Mouse (Mus musculus) thymus, adult 2 months (tissue): ENCODE measurements around the gene Phb. TPM values are rescaled to one million over a fixed set of nuclear protein-coding genes. Genes with fewer than 3 reads are reported as not detected.

Source experiments
- DNase-seq: peaks from one replicate; pipeline ENCODE4 v3.0.0; 2021
- H3K27ac ChIP-seq: fragments of 200-500 bp; 2 replicates; pipeline ENCODE4 v1.5.1; 2012; ENCODE audit warnings: low read length, control low read depth; ENCODE audit not compliant: control insufficient read depth, insufficient read depth
- H3K27me3 ChIP-seq: fragments of 200-500 bp; 2 replicates; pipeline ENCODE4 v1.6.1; 2012; ENCODE audit warnings: mild to moderate bottlenecking, low read length, moderate library complexity, mixed read lengths; ENCODE audit not compliant: control insufficient read depth, insufficient read depth
- H3K36me3 ChIP-seq: fragments of 200-500 bp; 2 replicates; pipeline ENCODE4 v1.6.1; 2012; ENCODE audit warnings: mild to moderate bottlenecking, low read length, moderate library complexity; ENCODE audit not compliant: control insufficient read depth, insufficient read depth
- H3K4me1 ChIP-seq: fragments of 200-500 bp; replicated peaks from 2 replicates; pipeline ENCODE4 v1.6.1; 2012; ENCODE audit warnings: low read length; ENCODE audit not compliant: control insufficient read depth, insufficient read depth
- H3K4me3 ChIP-seq: fragments of 200-500 bp; 2 replicates; pipeline ENCODE4 v1.5.1; 2012; ENCODE audit warnings: mild to moderate bottlenecking, low read length, control low read depth, moderate library complexity; ENCODE audit not compliant: control insufficient read depth, insufficient read depth
- CTCF ChIP-seq: fragments of 200-500 bp; IDR thresholded peaks from 2 replicates; pipeline ENCODE4 v1.5.1; 2012; ENCODE audit warnings: mild to moderate bottlenecking, control low read depth, low read length, moderate library complexity, borderline replicate concordance; ENCODE audit not compliant: control insufficient read depth, poor library complexity, insufficient read depth; ENCODE audit errors: extremely low read depth
- POLR2A ChIP-seq: fragments of 200-500 bp; IDR thresholded peaks from 2 replicates; pipeline ENCODE4 v1.6.1; 2012; ENCODE audit warnings: mild to moderate bottlenecking, low read length, control low read depth, moderate library complexity; ENCODE audit not compliant: control insufficient read depth, poor library complexity, insufficient read depth; ENCODE audit errors: extremely low read depth
- WGBS: fragments of 180-500 bp; shearing (Covaris S2); methylation state at CpG from one replicate; pipeline ENCODE4 v1.1.7; 2018; 5-methylcytosine and 5-hydroxymethylcytosine counted together
- polyA plus RNA-seq: library from polyadenylated mRNA; depleted of rRNA; stranded (reverse); fragments of >200 nt; gene quantifications from 2 replicates; pipeline ENCODE4 v1.2.3, GENCODE M21; 2012; rRNA removed

Gene Phb
- polyA plus RNA-seq = 88.9 and 103 TPM in 2 replicates

DNA sequence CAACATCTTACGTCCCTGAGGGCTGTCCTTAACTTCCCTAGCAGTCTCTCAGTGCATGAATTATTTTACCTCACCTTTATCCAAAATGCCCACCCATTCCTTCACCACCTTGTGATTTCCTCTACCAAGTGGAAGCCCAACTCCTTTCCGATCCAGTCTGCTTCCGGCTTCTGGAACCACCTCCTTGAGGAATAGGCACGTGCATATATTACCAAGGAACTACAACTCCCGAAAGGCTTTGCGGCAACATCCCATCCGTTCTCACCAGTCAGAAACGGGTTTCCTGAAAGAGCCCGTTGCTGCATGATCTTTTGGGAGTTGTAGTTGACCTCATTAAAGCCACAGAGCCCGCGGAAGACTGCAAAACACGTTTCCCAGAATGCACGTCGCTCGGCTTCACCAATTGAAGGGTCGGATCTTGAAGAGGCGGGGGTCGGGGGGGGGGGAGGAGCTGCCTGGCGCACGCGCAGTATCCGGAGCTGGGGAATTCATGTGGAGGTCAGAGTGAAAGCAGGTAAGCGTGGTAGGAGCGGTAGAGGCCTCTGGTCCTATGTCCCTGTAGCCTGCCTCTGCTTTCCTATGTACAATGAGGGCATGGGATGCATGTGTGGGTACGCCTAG is at the start of gene Phb:
TSS of gene Phb (plus strand) at position 429 of the 621 bp plus-strand sequence.
- Histone ChIP-seq H3K4me3 (peak within 1 kb of the TSS; percentile 53), H3K36me3 (no peaks in the 10 kb centered on the region), H3K27ac (peak within 1 kb of the TSS; percentile 10; the same call in 1 of the 2 replicates), H3K27me3 (no peaks in the 10 kb centered on the region), H3K4me1 (peaks cover 5% of the 10 kb centered on the region)
- TF ChIP-seq POLR2A (0 out of 2 replicates have a peak, but pooled peaks have one; percentile 27), CTCF (no peak)
- under 1% methylated on average over 25 of the region's 25 CpGs for WGBS
- DNase-seq = peak; percentile 89

DNA sequence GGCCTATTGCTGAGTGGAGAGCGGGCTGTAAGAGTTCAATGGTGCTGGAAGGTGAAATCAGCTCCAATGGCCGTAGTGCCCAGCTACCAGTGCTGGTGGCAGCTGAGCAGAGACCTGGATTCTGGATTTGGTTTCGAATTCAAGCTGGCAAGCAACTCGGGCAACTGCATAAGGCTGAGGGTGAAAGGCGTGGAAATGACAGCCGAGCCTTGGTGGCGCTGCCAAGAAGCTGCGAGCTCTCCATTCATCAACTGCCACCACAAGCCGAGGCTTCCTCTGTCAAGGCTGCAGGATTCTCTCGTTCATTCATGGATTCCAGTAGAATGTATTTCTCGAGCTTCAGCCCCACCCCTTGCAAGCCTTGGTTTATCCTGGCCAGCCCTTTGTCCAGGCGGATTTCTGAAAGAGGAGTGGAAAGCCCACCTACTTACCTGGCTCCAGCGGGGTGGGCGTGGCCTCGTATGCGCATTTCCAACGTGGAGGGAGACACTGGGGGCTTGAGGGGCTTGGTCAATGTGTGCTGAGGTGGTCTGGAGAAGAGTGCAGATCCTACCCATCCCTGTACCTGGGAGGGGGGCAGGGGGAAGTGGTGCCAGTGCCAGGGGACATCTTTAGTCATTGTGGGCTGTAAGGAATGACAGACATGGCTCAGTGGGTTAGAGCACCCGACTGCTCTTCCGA is 48.8 kb upstream of the Phb start:
- Histone ChIP-seq H3K36me3 (no peaks in the 10 kb centered on the region), H3K27ac (no peak overlapping the region), H3K4me1 (no peaks in the 10 kb centered on the region), H3K27me3 (no peaks in the 10 kb centered on the region), H3K4me3 (no peak overlapping the region)
- WGBS = 71% methylated on average over 19 of the region's 19 CpGs
- DNase-seq = no peak
- TF ChIP-seq POLR2A (no peak), CTCF (no peak)

DNA sequence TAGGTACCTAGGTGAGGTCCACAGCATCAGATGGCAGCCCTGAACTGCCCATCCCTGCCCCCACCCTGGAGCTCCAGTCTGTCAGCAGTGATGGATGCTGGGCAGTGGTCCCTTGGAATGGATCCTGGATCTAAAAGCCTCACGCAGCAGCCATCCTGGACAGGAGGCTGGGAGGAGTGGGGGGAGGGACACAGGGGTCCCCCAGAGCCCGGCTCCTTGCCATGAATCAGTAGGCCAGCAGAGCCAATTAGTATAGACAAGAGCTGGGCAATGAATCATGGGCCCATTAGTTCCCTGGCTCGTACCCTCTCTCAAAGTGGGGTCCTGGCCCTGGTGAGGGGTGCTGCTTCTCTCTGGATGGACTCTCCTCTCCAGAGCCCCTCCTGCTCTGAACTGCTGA is 47.7 kb upstream of the Phb start:
- no peaks in the 10 kb centered on the region for H3K27me3 ChIP-seq

DNA sequence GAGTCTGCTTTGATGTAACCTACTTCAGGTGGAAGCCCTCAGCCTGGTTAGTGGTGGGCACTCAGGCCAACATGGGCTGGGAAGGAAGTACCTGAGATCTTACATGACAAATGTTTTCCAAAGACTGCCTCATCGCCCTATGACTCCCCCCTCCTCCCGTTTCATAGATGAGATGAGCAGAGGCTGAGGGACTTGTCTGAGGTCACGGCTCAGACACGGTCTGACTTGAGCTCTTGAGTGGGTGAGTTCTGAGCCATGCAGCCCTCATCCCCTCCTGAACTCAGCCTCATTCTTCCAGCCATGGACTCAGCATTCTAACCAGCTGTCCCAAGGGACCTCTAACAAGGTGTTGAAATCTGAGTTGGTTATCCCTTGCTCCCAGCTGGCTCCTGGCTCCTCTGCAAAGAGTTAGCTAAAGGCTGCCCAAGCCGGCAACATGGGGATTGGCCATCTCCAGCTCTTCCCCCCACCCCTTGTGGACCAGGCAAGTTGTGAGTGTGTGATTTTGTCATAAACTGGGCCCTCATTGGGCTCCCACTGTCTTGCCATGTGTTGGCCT is 46.8 kb upstream of the Phb start:
- no peaks in the 10 kb centered on the region for H3K4me1 ChIP-seq

More for the DNA sequence above, 47.7 kb upstream of the Phb start:
- H3K27ac ChIP-seq = no peak overlapping the region
- no peak for TF ChIP-seq POLR2A
- TF ChIP-seq CTCF = no peak
- no peaks in the 10 kb centered on the region for H3K36me3 ChIP-seq
- no peak for DNase-seq
- no peak overlapping the region for H3K4me3 ChIP-seq
- H3K4me1 ChIP-seq = no peaks in the 10 kb centered on the region
- 97% methylated on average over 3 of the region's 3 CpGs for WGBS

DNA sequence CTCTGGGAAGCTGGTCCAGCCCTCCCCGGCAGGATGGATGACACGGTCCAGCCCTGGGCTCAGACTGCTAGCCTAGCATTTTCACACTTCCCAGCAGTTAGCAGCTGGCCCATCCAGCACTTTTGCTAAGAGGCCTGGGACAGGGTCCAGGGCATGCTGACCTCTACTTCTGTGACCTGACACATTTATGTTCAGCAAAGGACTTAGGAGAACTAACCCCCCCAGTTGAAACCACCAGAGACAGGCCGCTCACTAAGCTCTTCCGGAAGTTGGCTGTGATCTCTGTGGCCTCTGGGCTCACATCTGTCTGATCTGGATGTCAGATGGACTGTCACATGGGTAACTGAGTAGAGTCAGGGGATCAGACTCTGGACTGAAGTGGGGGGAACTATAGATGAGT is 45.7 kb upstream of the Phb start:
- DNase-seq = no peak
- Histone ChIP-seq H3K4me3 (no peak overlapping the region), H3K27me3 (no peaks in the 10 kb centered on the region), H3K27ac (no peak overlapping the region), H3K36me3 (no peaks in the 10 kb centered on the region), H3K4me1 (no peaks in the 10 kb centered on the region)
- no peak for TF ChIP-seq POLR2A
- no peak for TF ChIP-seq CTCF
- WGBS = 83% methylated on average over 4 of the region's 4 CpGs

More for the DNA sequence above, 46.8 kb upstream of the Phb start:
- H3K4me3 ChIP-seq = no peak overlapping the region
- 95% methylated on average over 5 of the region's 5 CpGs for WGBS
- H3K36me3 ChIP-seq = no peaks in the 10 kb centered on the region
- H3K27ac ChIP-seq = no peak overlapping the region
- H3K27me3 ChIP-seq = no peaks in the 10 kb centered on the region
- DNase-seq = no peak
- no peak for TF ChIP-seq CTCF
- no peak for TF ChIP-seq POLR2A

DNA sequence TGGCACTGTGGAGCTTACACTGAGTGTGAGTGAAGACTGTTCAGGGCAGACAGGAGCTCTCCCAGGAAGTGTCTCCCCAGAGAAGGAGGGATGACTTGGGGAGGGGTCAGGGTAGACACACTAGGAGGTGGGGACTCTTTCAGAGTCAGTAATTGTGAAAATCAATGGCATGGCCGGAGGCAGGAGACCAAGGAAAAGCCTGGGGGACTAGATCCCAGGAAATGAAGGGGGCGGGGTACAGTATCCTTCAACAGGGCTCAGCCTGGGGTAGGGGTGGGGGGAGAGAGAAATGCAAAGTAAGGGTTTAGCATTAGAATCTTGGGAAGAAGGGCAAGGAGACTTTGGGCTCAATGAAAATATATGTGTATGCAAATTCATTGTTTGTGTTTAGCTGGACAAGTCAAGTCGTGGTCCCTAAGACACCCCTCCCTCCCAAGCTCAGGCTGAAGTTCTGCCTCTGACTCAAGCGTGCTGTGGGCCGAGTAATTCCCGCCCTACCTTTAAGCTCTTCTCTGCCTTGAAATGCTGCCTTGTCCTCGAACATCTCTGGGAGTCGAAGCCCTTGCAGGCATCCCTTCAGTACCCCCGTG is 45.1 kb upstream of the Phb start:
- no peak overlapping the region for H3K27ac ChIP-seq
- WGBS = 88% methylated on average over 9 of the region's 9 CpGs
- DNase-seq = no peak
- no peak for TF ChIP-seq CTCF
- no peak for TF ChIP-seq POLR2A
- no peaks in the 10 kb centered on the region for H3K4me1 ChIP-seq
- no peaks in the 10 kb centered on the region for H3K36me3 ChIP-seq
- H3K27me3 ChIP-seq = no peaks in the 10 kb centered on the region
- H3K4me3 ChIP-seq = no peak overlapping the region
